Mouse (Mus musculus) megakaryocyte-erythroid progenitor cell, adult 5-6 weeks (primary cell): ENCODE measurements around the gene Eci3. TPM values are rescaled to one million over a fixed set of nuclear protein-coding genes. Genes with fewer than 3 reads are reported as not detected.
"Not testable (repeated sequence)": the region's sequence is repeated elsewhere in the genome, so short reads cannot be mapped to it uniquely, and the experiment has no call there.

ENCODE experiments used
- ATAC-seq: replicated peaks from 2 replicates; pipeline ENCODE4 v1.8.0; 2016; ENCODE audit warnings: mild to moderate bottlenecking, inconsistent platforms; ENCODE audit not compliant: severe bottlenecking, poor library complexity, low FRiP score, low TSS enrichment
- total RNA-seq, 2 experiments: library from RNA; stranded (forward) in 1 of 2; stranded (reverse) in 1 of 2; fragments of 200-1000, 215-1000 nt in 1 of 2; fragments of >200 nt in 1 of 2; fragmentation: Nextera tagmentation in 1 of 2; gene quantifications; 2 replicates each; pipeline ENCODE4 v1.2.3; 2014 to 2017

The Eci3 gene
- total RNA-seq (2014; fragmentation: Nextera tagmentation): not detected in 2 replicates
- not detected in 2 replicates for total RNA-seq (2017)

- peak; percentile 52; the same call in 1 of the 2 replicates for ATAC-seq
Observed at GRCm38 (mm10) chr13:34963511-34964397, at the start of gene Eci3. TSS of gene Eci3 (minus strand) at chr13:34963810.

- no peak for ATAC-seq
Observed at GRCm38 (mm10) chr13:34995925-34996324, 32.3 kb upstream of the Eci3 start.

GRCm38 (mm10) chr13:34993983-34994811 is 30.6 kb upstream of the Eci3 start:
- peak; percentile 96 for ATAC-seq

GRCm38 (mm10) chr13:34993595-34993982 is 30.0 kb upstream of the Eci3 start:
- ATAC-seq: peak; percentile 21

GRCm38 (mm10) chr13:34993085-34993484 is 29.5 kb upstream of the Eci3 start:
- no peak for ATAC-seq

GRCm38 (mm10) chr13:34991581-34992273 is 28.1 kb upstream of the Eci3 start:
- ATAC-seq: no peak

GRCm38 (mm10) chr13:34983479-34983878 is 19.9 kb upstream of the Eci3 start:
- peak; percentile 87 for ATAC-seq

- ATAC-seq: not testable (repeated sequence)
Observed at GRCm38 (mm10) chr13:34978635-34979034, 15.0 kb upstream of the Eci3 start.

GRCm38 (mm10) chr13:34977410-34977809 is 13.8 kb upstream of the Eci3 start:
- no peak for ATAC-seq

DNA sequence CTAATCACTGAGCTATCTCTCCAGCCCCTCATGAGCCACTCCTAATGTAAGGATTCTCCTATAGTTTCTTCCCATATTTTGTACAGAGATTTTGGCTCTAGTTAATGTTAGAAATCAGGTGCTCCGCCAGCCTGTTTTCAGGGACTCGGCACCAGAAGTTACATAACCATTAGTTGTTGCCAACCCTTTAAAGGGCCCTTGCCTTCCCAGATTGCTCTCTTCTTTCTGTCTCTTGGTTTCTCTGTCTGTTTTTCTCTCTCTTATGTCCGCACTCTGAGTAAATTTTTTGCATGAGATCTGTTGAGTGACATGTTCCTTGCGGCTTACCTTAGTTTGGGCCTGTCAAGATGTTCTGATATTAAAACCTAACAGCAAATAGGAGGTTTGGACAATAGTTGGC is 12.5 kb upstream of the Eci3 start:
- no peak for ATAC-seq

DNA sequence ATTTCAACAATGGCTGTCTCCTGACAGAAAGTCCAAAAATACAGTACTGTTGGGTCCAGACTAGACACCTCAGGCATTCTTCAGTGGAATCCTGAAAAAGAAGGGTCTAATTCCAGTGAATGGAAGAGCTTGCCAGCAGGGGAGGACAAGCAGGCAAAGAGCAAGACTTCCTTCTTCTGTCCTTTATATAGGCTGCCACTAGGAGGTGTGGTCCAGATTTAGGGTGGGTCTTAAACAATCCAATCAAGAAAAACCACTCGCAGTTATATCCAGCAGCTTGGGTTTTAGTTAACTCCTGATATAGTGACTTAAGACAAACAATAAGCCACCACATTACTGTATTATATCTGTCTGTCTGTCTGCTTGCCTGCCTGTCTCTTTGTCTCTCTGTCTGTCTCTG is 10.2 kb upstream of the Eci3 start:
- peak; percentile 75 for ATAC-seq

DNA sequence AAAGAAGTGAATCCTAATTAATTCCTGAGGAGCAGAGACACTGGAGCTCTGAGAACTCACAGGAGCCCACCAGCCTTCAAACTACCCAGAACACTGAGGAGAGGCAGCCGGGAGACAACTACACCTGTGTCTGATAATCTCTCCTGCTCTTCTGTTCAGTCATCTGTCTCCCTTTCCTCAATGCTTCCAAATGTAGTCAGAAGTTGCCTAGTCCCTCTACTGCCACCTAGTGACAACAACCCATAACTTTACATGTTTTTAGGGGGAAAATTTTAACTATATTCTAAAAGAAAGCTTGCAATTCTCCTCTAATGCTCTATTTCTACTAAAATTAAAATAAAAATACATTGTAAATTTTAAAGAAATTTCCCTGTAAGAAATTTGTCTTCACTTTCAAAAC is 9.5 kb upstream of the Eci3 start:
- peak; percentile 67 for ATAC-seq

GRCm38 (mm10) chr13:34972456-34972855 is 8.8 kb upstream of the Eci3 start:
- ATAC-seq: not testable (repeated sequence)

DNA sequence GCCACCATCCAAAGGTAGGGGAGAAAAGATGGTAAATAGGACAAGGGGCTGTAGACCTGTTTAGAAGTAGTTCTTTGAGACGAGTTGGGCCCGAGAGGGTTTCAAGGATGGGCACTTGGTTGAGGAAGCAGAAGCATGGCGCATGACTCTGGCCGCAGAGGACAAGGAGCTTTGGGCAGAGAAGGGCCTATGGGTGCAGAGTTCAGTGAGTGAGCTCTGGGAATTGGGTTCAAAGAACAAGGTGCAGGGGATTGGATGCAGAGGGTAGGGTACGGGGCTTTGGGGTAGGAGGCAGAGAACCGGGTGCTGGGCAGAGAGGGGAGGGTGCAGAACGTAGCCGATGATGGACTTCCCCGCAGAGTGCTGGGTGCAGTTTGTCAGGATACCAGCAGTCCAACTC is 2.0 kb upstream of the Eci3 start:
- not testable (repeated sequence) for ATAC-seq

GRCm38 (mm10) chr13:34964866-34965265 is 1.3 kb upstream of the Eci3 start:
- no peak for ATAC-seq

DNA sequence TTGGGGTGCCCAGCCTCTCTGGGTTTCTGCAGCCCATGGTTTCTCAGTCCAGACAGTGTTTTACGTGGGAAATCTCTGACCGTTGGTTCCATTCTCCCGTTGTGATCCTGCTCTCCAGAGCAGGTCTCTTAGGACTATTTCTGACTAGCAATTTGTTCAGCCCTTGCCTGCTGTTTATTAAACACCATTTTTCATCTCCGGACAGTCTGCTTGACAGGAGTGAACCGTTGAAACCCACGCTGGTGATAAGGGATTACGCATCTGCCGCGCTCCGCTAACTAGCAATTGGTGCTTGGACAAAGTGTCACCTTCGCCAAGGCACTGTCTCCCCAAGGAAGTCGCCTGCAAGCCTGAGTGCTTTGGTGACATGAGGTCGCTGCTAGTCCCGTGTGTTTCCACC is 809 bp upstream of the Eci3 start:
- peak; percentile 70; the same call in 1 of the 2 replicates for ATAC-seq

GRCm38 (mm10) chr13:34960996-34961770 is 2.4 kb downstream of the Eci3 start:
- no peak for ATAC-seq

- not testable (repeated sequence) for ATAC-seq
Observed at GRCm38 (mm10) chr13:34958158-34958557, 5.5 kb downstream of the Eci3 start.

DNA sequence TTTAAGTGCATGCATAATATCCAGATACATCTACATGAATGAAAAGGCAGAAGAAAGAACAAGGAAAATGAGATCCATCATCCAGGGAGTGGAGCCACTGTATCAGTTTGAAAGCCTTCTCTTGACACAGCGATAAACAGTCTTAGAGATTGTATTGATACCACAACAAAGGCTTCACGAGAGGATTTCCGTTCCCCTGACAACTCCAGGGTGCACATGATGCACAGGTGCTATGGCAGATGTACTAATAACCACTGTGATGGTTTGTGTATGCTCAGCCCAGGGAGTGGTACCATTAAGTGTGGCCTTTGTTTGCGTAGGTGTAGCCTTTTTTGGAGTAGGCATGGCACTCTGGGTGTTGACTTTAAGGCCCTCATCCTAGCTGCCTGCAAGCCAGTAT is 6.7 kb downstream of the Eci3 start:
- no peak for ATAC-seq
